Mouse (Mus musculus) heart, adult 2 months (tissue): Measurements from ENCODE around the gene Plaur. TPM values are rescaled to one million over a fixed set of nuclear protein-coding genes. Genes with fewer than 3 reads are reported as not detected.

Experiments used
- DNase-seq, 2 experiments: peaks; one replicate each; pipeline ENCODE4 v3.0.0; 2021
- H3K27ac ChIP-seq: fragments of 200-600 bp; 2 replicates; pipeline ENCODE4 v1.8.1; 2022
- H3K27me3 ChIP-seq: fragments of 200-500 bp; 2 replicates; pipeline ENCODE4 v1.6.1; 2012; ENCODE audit warnings: mild to moderate bottlenecking, low read length, inconsistent platforms, mixed read lengths; ENCODE audit not compliant: control insufficient read depth, insufficient read depth
- H3K36me3 ChIP-seq: fragments of 200-500 bp; 2 replicates; pipeline ENCODE4 v1.6.1; 2012; ENCODE audit warnings: low read length, inconsistent platforms; ENCODE audit not compliant: control insufficient read depth, insufficient read depth
- H3K4me1 ChIP-seq: fragments of 200-500 bp; 2 replicates; pipeline ENCODE4 v1.6.1; 2011; ENCODE audit warnings: low read length; ENCODE audit not compliant: control insufficient read depth, insufficient read depth
- H3K4me3 ChIP-seq: fragments of 200-600 bp; 2 replicates; pipeline ENCODE4 v1.8.1; 2022
- H3K79me2 ChIP-seq: fragments of 200-500 bp; replicated peaks from 2 replicates; pipeline ENCODE4 v1.6.1; 2012; ENCODE audit warnings: mild to moderate bottlenecking, inconsistent platforms, low read length, moderate library complexity, mixed read lengths; ENCODE audit not compliant: control insufficient read depth, insufficient read depth
- H3K9ac ChIP-seq: fragments of 200-500 bp; 2 replicates; pipeline ENCODE4 v1.6.1; 2012; ENCODE audit warnings: low read depth, mild to moderate bottlenecking, control low read depth, inconsistent platforms, low read length, mixed read lengths
- CTCF ChIP-seq: fragments of 200-600 bp; IDR thresholded peaks from 2 replicates; pipeline ENCODE4 v1.8.1; 2022; ENCODE audit warnings: antibody characterized with exemption, mild to moderate bottlenecking, moderate library complexity
- EP300 ChIP-seq: fragments of 200-500 bp; IDR thresholded peaks from 2 replicates; pipeline ENCODE4 v1.6.1; 2011; ENCODE audit warnings: low read depth, low read length, control low read depth; ENCODE audit not compliant: insufficient read depth
- POLR2A ChIP-seq: fragments of 200-500 bp; IDR thresholded peaks from 2 replicates; pipeline ENCODE4 v1.6.1; 2011; ENCODE audit warnings: mild to moderate bottlenecking, low read depth, low read length, control low read depth; ENCODE audit not compliant: insufficient read depth
- WGBS: fragments of 180-500 bp; shearing (Covaris S2); methylation state at CpG from one replicate; pipeline ENCODE4 v1.1.7; 2018; 5-methylcytosine and 5-hydroxymethylcytosine counted together
- intact Hi-C: fragments of 180-260 bp; cut with DNase I; formaldehyde crosslinking; loops from one replicate; pipeline ENCODE4 v1.15.1; 2025
- polyA plus RNA-seq: library from polyadenylated mRNA; depleted of rRNA; stranded (reverse); fragments of >200 nt; gene quantifications from 2 replicates; pipeline ENCODE4 v1.2.3, GENCODE M21; 2012
- total RNA-seq, 2 experiments: library from RNA; stranded (reverse); gene quantifications; 2 replicates each; pipeline ENCODE4 v1.2.3; 2021

Plaur gene
- total and polyA plus RNA-seq, 3 experiments: 3.3 to 5.0 (median 3.6) TPM

DNA sequence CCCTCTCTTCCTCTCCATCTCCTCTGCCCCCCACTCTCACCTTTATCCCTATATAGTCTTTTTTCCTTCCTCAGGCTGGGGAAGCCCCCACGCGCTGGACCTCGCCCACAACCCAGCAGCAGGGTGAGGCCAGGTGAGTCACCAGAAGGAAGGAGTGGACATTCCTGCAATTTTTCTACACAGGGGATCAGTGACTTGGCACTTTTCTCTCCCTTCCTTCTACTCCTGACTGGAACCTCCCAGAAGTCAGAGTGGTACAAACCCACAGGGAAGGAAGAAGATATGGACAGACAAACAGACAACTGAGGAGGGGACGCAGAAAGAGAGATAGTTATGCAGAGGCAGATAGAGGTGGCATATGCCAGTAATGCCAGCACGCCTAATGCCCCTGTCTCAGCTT is 2.8 kb upstream of the Plaur start:
- H3K9ac ChIP-seq: no peak overlapping the region
- intact Hi-C loops: no loop called here
- H3K4me1 ChIP-seq: peaks cover 17% of the 10 kb centered on the region
- TF ChIP-seq CTCF: no peak
- TF ChIP-seq EP300: no peak
- TF ChIP-seq POLR2A: no peak
- peak overlapping the region; percentile 36 for H3K27ac ChIP-seq
- no peak for DNase-seq
- WGBS: 47% methylated on average over 5 of the region's 5 CpGs
- H3K4me3 ChIP-seq: no peak overlapping the region
- H3K36me3 ChIP-seq: no peaks in the 10 kb centered on the region
- no peaks in the 10 kb centered on the region for H3K79me2 ChIP-seq
- H3K27me3 ChIP-seq: no peaks in the 10 kb centered on the region

DNA sequence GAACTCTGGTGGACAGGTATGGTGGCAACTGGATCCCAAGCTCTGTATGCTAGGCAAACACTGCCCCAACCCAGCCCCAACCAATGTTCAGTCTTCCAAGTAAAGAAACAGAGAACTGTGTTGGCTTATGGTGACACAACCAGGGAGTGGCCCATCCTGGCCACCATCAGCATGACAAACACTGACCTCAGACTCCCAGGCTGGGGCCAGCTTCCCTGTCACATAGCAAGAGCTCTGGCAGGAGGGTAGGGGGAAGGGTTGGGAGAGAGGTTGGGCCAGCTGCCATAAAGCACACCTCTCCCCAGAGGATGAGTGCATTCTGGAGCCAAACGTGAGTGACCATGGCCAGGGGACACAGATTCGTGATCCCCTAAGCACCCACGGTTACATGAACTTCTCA is 2.4 kb upstream of the Plaur start:
- DNase-seq: peak; percentile 50 to 69
- Histone ChIP-seq H3K79me2 (no peaks in the 10 kb centered on the region), H3K9ac (no peak overlapping the region), H3K27me3 (no peaks in the 10 kb centered on the region), H3K27ac (peak overlapping the region; percentile 36), H3K4me3 (no peak overlapping the region), H3K4me1 (peaks cover 17% of the 10 kb centered on the region), H3K36me3 (no peaks in the 10 kb centered on the region)
- intact Hi-C loops: no loop called here
- 23% methylated on average over 3 of the region's 3 CpGs for WGBS
- no peak for TF ChIP-seq EP300
- no peak for TF ChIP-seq POLR2A
- no peak for TF ChIP-seq CTCF

DNA sequence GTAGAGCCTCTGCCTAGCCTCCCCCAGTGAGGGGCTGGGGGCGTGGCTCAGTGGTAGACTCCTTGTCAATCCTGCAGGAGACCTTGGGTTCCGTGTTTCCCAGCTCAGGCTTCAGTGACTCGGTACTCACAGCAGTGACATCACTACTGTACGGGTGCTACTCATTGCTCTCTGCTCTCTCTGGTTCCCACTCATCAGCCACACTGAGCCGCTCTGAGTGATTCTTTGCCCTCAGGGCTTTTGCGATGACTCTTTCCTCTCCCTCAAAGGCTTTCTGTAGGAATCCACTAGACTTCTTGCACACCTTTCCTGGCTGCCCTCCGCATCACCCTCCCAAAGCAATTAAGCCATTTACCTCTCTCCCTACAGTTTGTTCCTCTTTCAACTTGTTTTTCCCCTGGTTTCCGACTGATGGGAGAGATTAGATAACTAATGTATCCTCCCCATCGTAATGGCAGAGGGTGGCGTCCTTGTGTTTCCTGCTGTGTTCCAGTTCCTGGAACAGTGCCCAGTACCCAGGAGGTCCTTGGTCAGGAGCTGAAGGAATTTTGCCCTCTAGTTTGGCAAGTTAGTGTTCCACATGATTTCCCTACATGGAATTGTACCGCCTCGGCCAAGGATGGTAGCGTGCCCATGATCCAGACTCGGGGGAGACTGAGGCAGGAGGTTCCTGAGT is 770 bp upstream of the Plaur start:
- Histone ChIP-seq H3K79me2 (no peaks in the 10 kb centered on the region), H3K27me3 (no peaks in the 10 kb centered on the region), H3K36me3 (no peaks in the 10 kb centered on the region), H3K4me1 (peaks cover 11% of the 10 kb centered on the region), H3K4me3 (no peak overlapping the region), H3K9ac (no peak overlapping the region), H3K27ac (peak overlapping the region; percentile 61)
- intact Hi-C loops: no loop called here
- no peak for TF ChIP-seq POLR2A
- 0 out of 2 replicates have a peak, but pooled peaks have one; percentile 31 for TF ChIP-seq EP300
- TF ChIP-seq CTCF: no peak
- WGBS: 23% methylated on average over 14 of the region's 14 CpGs
- peak; percentile 39 to 40 for DNase-seq

DNA sequence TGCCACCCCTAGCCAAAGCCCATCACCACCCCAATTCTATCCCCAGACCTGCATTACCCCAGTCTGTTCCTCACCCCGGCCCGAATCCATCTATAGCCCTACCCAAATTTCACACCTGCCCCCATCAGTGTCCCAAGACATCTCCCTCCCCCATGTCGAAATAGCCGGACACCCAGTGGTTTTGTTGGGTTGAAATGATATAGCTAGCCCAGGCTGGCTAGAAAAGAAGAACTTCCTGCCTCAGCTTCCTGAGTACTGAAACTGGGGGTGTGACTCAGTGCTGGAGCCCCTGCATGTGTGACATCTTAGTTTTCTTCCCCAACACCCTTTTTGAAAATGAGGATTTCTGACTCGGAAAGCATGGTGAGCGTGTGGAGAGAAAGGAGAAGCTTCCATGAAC is 4.6 kb downstream of the Plaur start:
- H3K27ac ChIP-seq: no peak overlapping the region
- peaks cover under 1% of the 10 kb centered on the region for H3K4me1 ChIP-seq
- WGBS: 83% methylated on average over 6 of the region's 6 CpGs
- intact Hi-C loops: no loop called here
- no peak overlapping the region for H3K4me3 ChIP-seq
- DNase-seq: no peak
- TF ChIP-seq POLR2A (no peak), EP300 (no peak), CTCF (no peak)
- no peaks in the 10 kb centered on the region for H3K36me3 ChIP-seq
- H3K9ac ChIP-seq: no peak overlapping the region
- H3K79me2 ChIP-seq: no peaks in the 10 kb centered on the region
- no peaks in the 10 kb centered on the region for H3K27me3 ChIP-seq

DNA sequence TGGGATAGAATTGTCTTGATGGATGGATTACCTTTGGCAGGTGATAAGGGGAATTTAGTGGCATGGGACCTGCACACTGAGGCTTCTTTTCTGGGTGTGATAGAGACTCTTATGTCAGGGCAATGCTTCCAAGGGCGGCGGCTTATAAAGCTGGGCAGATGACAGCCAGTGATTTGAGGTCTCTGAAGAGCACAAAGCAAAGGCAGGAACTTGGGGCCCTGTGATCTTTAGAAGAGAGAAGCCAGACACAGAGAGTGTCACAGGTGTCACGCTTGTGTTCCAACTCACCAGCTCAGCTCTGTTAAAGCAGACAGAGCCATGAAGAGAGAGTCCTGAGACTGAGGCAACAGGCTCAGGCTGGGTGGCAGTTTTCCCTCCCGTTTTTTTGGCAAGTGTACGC is 5.6 kb downstream of the Plaur start:
- H3K27ac ChIP-seq: no peak overlapping the region
- no peak overlapping the region for H3K4me3 ChIP-seq
- WGBS: 84% methylated on average over 5 of the region's 5 CpGs
- H3K9ac ChIP-seq: no peak overlapping the region
- H3K4me1 ChIP-seq: no peaks in the 10 kb centered on the region
- H3K27me3 ChIP-seq: no peaks in the 10 kb centered on the region
- H3K79me2 ChIP-seq: no peaks in the 10 kb centered on the region
- H3K36me3 ChIP-seq: no peaks in the 10 kb centered on the region
- TF ChIP-seq POLR2A (no peak), CTCF (no peak), EP300 (no peak)
- intact Hi-C loops: no loop called here
- DNase-seq: no peak

DNA sequence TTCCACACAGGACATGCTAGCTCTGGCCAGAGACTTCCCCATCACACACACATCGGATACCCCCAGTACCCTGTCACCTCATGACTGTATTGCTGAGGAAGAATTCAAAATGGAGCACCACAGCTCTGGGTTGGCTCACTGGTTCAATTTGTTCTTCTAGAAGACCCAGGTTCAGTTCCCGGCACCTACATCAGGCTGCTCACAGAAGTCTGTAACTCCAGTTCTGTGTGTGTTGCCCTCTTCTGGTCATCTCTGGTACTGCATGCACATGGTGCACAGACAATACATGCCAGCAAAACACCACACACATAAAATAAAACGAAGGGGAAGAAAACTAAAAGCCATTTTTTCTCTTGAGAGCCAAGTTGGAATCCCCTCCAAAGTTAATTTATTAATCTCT is 6.8 kb downstream of the Plaur start:
- Histone ChIP-seq H3K4me1 (no peaks in the 10 kb centered on the region), H3K9ac (no peak overlapping the region), H3K27me3 (no peaks in the 10 kb centered on the region), H3K27ac (no peak overlapping the region), H3K79me2 (no peaks in the 10 kb centered on the region), H3K4me3 (no peak overlapping the region), H3K36me3 (no peaks in the 10 kb centered on the region)
- intact Hi-C loops: no loop called here
- TF ChIP-seq CTCF (peak; percentile 71), POLR2A (no peak)
- no peak for DNase-seq
- WGBS: 84% methylated on average over 3 of the region's 3 CpGs
